Mouse (Mus musculus): Measurements from ENCODE around the gene Cntnap5b.

DNA sequence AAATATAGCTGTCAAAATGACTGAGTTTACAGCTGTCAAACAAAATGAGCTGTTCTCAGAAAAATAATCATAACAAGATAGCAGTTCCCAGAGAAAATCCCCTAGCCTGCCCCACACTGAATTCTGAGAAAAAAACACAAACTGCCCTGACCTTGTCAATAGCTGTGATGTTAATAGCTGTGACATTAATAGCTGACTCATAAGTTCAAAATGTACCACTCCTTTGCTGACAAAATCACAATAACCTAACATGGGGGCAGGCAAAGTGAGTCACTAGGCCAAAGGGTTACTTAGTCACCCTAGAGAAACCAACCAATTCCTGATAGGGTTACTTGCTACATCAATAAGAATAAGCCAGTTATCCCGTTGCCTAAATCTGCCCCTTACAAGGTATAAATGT lies 328.5 kb downstream of the Cntnap5b start:
- no peak for TF ChIP-seq ZNF384 (IDR thresholded peaks at IDR 0.05; ENCODE audit: low read depth, low read length)
- TF ChIP-seq CHD2 (IDR thresholded peaks at IDR 0.05; ENCODE audit: low read depth, low read length): no peak
- TF ChIP-seq HCFC1 (IDR thresholded peaks at IDR 0.05; ENCODE audit: borderline replicate concordance, insufficient read depth, low read length): no peak

Measured in ES-E14 (cell line).